Mouse (Mus musculus): ENCODE measurements around the gene Tecr. TPM values are rescaled to one million over a fixed set of nuclear protein-coding genes. Genes with fewer than 3 reads are reported as not detected.
A peak's percentile ranks its signal among the peaks of the same experiment; 100 is the strongest.

Gene Tecr
- polyA plus RNA-seq, 1 experiment from 2014 or later = 653 TPM

GRCm38 (mm10) chr8:83567668-83568067 lies 40.1 kb downstream of the Tecr start:
- WGBS = 65% methylated on average over 3 of the region's 3 CpGs
- no peak overlapping the region for H3K27ac ChIP-seq
- peak overlapping the region; percentile 73 for H3K4me3 ChIP-seq
- H3K9ac ChIP-seq = peak overlapping the region; percentile 90
- H3K4me1 ChIP-seq = peaks cover 14% of the 10 kb centered on the region
- H3K27me3 ChIP-seq = no peaks in the 10 kb centered on the region
- H3K4me2 ChIP-seq (replicated peaks) = peak overlapping the region; percentile 77
- no peaks in the 10 kb centered on the region for H3K9me3 ChIP-seq (replicated peaks)
- peaks cover 30% of the 10 kb centered on the region for H3K36me3 ChIP-seq
- no peak for ATAC-seq (ENCODE audit: low FRiP score)

GRCm38 (mm10) chr8:83566469-83567395 lies 41.0 kb downstream of the Tecr start, which contains the start of gene Ndufb7:
TSS of gene Ndufb7 (plus strand) at chr8:83566671.
- peak within 1 kb of the TSS; percentile 90 for H3K9ac ChIP-seq
- peak within 1 kb of the TSS; percentile 73 for H3K4me3 ChIP-seq
- H3K4me2 ChIP-seq (replicated peaks) = peak within 1 kb of the TSS; percentile 77
- peak within 1 kb of the TSS; percentile 66 for H3K27ac ChIP-seq
- WGBS = under 1% methylated on average over 48 of the region's 48 CpGs
- peaks cover 21% of the 10 kb centered on the region for H3K36me3 ChIP-seq
- peak; percentile 90 for ATAC-seq (ENCODE audit: low FRiP score)
- H3K4me1 ChIP-seq = peaks cover 14% of the 10 kb centered on the region
- no peaks in the 10 kb centered on the region for H3K27me3 ChIP-seq
- no peaks in the 10 kb centered on the region for H3K9me3 ChIP-seq (replicated peaks)

- Histone ChIP-seq H3K9me3 (replicated peaks) (no peaks in the 10 kb centered on the region), H3K4me1 (peaks cover 14% of the 10 kb centered on the region), H3K27ac (no peak overlapping the region), H3K27me3 (no peaks in the 10 kb centered on the region), H3K36me3 (peaks cover 13% of the 10 kb centered on the region), H3K4me2 (replicated peaks) (0 out of 2 replicates have a peak overlapping the region, but pooled peaks have one; percentile 77), H3K4me3 (no peak overlapping the region), H3K9ac (no peak overlapping the region)
- WGBS = 73% methylated on average over 9 of the region's 9 CpGs
- peak; percentile 39; the same call in 1 of the 2 replicates for ATAC-seq (ENCODE audit: low FRiP score)
Measured at GRCm38 (mm10) chr8:83565731-83566375, 41.9 kb downstream of the Tecr start.

- Histone ChIP-seq H3K27me3 (no peaks in the 10 kb centered on the region), H3K9ac (no peak overlapping the region), H3K4me2 (replicated peaks) (no peak overlapping the region), H3K4me1 (peaks cover 11% of the 10 kb centered on the region), H3K27ac (no peak overlapping the region), H3K36me3 (no peaks in the 10 kb centered on the region), H3K9me3 (replicated peaks) (no peaks in the 10 kb centered on the region), H3K4me3 (no peak overlapping the region)
- no peak for ATAC-seq (ENCODE audit: low FRiP score)
- 78% methylated on average over 4 of the region's 4 CpGs for WGBS
Measured at GRCm38 (mm10) chr8:83563246-83563645, 44.5 kb downstream of the Tecr start.

GRCm38 (mm10) chr8:83562669-83563068 lies 45.1 kb downstream of the Tecr start:
- Histone ChIP-seq H3K9ac (no peak overlapping the region), H3K4me3 (no peak overlapping the region), H3K27ac (no peak overlapping the region), H3K4me2 (replicated peaks) (no peak overlapping the region), H3K4me1 (peaks cover 5% of the 10 kb centered on the region), H3K9me3 (replicated peaks) (no peaks in the 10 kb centered on the region), H3K27me3 (no peaks in the 10 kb centered on the region), H3K36me3 (no peaks in the 10 kb centered on the region)
- ATAC-seq (ENCODE audit: low FRiP score) = no peak
- 81% methylated on average over 3 of the region's 3 CpGs for WGBS

- no peak within 1 kb of the TSS for H3K4me2 ChIP-seq (replicated peaks)
- H3K9me3 ChIP-seq (replicated peaks) = no peaks in the 10 kb centered on the region
- H3K4me3 ChIP-seq = no peak within 1 kb of the TSS
- H3K9ac ChIP-seq = no peak within 1 kb of the TSS
- H3K27ac ChIP-seq = no peak within 1 kb of the TSS
- H3K4me1 ChIP-seq = no peaks in the 10 kb centered on the region
- H3K27me3 ChIP-seq = no peaks in the 10 kb centered on the region
- no peak for ATAC-seq (ENCODE audit: low FRiP score)
- H3K36me3 ChIP-seq = no peaks in the 10 kb centered on the region
- WGBS = 81% methylated on average over 3 of the region's 3 CpGs
Measured at GRCm38 (mm10) chr8:83535736-83536135, 72.0 kb downstream of the Tecr start, which contains the start of gene Olfr370. TSS of gene Olfr370 (plus strand) at chr8:83535780.

GRCm38 (mm10) chr8:83534802-83535201 lies 73.0 kb downstream of the Tecr start:
- H3K36me3 ChIP-seq = no peaks in the 10 kb centered on the region
- H3K4me1 ChIP-seq = no peaks in the 10 kb centered on the region
- H3K27me3 ChIP-seq = no peaks in the 10 kb centered on the region
- H3K27ac ChIP-seq = no peak overlapping the region
- WGBS = 79% methylated on average over 2 of the region's 2 CpGs
- H3K4me3 ChIP-seq = no peak overlapping the region
- no peak for ATAC-seq (ENCODE audit: low FRiP score)
- H3K4me2 ChIP-seq (replicated peaks) = no peak overlapping the region
- H3K9ac ChIP-seq = no peak overlapping the region
- H3K9me3 ChIP-seq (replicated peaks) = no peaks in the 10 kb centered on the region

Other genes starting within 250 kb of the Tecr start
- gene Clgn, start 218.1 kb downstream of the Tecr start, polyA plus RNA-seq (2016; fragmentation: Nextera tagmentation; extraction: Ambion mirVana) = 6.0 and 6.6 TPM in 2 replicates
- gene Scoc, start 149.6 kb downstream of the Tecr start, polyA plus RNA-seq (2016; fragmentation: Nextera tagmentation; extraction: Ambion mirVana) = 161 and 178 TPM in 2 replicates
- gene Olfr370, start 72.2 kb downstream of the Tecr start, polyA plus RNA-seq (2016; fragmentation: Nextera tagmentation; extraction: Ambion mirVana) = 0.09 and 0.10 TPM in 2 replicates
- 307 and 342 TPM in 2 replicates for gene Ndufb7, start 41.3 kb downstream of the Tecr start, polyA plus RNA-seq (2016; fragmentation: Nextera tagmentation; extraction: Ambion mirVana)
- gene Dnajb1, start 222 bp upstream of the Tecr start, polyA plus RNA-seq (2016; fragmentation: Nextera tagmentation; extraction: Ambion mirVana) = 57.1 and 62.8 TPM in 2 replicates
- 188 and 193 TPM in 2 replicates for gene Gipc1, start 44.7 kb upstream of the Tecr start, polyA plus RNA-seq (2016; fragmentation: Nextera tagmentation; extraction: Ambion mirVana)
- gene Ptger1, start 58.7 kb upstream of the Tecr start, polyA plus RNA-seq (2016; fragmentation: Nextera tagmentation; extraction: Ambion mirVana) = 0.70 and 0.93 TPM in 2 replicates
- gene Pkn1, start 91.2 kb upstream of the Tecr start, polyA plus RNA-seq (2016; fragmentation: Nextera tagmentation; extraction: Ambion mirVana) = 34.6 and 38.3 TPM in 2 replicates
- 119 and 135 TPM in 2 replicates for gene Ddx39, start 107.2 kb upstream of the Tecr start, polyA plus RNA-seq (2016; fragmentation: Nextera tagmentation; extraction: Ambion mirVana)
- 18.9 and 19.8 TPM in 2 replicates for gene Adgre5, start 133.4 kb upstream of the Tecr start, polyA plus RNA-seq (2016; fragmentation: Nextera tagmentation; extraction: Ambion mirVana)

Measured in hindbrain, embryonic 12.5 days (tissue).